Mouse (Mus musculus): Measurements from ENCODE around the gene Serp1.

- no peak for TF ChIP-seq CTCF (conservative IDR thresholded peaks at IDR 0.05; ENCODE audit: low read length)
- TF ChIP-seq NANOG (IDR thresholded peaks at IDR 0.05; ENCODE audit: borderline replicate concordance, low read length) = no peak
- TF ChIP-seq POU5F1 (IDR thresholded peaks at IDR 0.05; ENCODE audit: borderline replicate concordance, low read length) = no peak
Measured at GRCm38 (mm10) chr3:58516602-58516976, 9.1 kb downstream of the Serp1 start.

All from E14TG2a.4 (cell line).